Mouse (Mus musculus) subcutaneous adipose tissue, adult 2 months (tissue): ENCODE data around the gene Gm20441. TPM values are rescaled to one million over a fixed set of nuclear protein-coding genes. Genes with fewer than 3 reads are reported as not detected.

Experiments used
- polyA plus RNA-seq: library from polyadenylated mRNA; depleted of rRNA; stranded (reverse); fragments of >200 nt; gene quantifications from 2 replicates; pipeline ENCODE4 v1.2.3, GENCODE M21; 2012; ENCODE audit warnings: low replicate concordance; rRNA removed

The Gm20441 gene
- 0.21 and 0.37 TPM in 2 replicates for polyA plus RNA-seq

GRCm38 (mm10) chr10:75780769-75781578, at the start of gene Gm20441, which contains the start of gene Gstt3:
Gm20441 (minus strand) TSS chr10:75780954.
Gstt3 (minus strand) TSS chr10:75781414.

GRCm38 (mm10) chr10:75822443-75822842, 41.7 kb upstream of the Gm20441 start, which contains the start of gene Gstt4:
Gstt4 (minus strand) TSS chr10:75822543.

GRCm38 (mm10) chr10:75798176-75798696, 17.5 kb upstream of the Gm20441 start, which contains the start of gene Gstt1:
Gstt1 (minus strand) TSS chr10:75798584.

GRCm38 (mm10) chr10:75772795-75773664, 7.7 kb downstream of the Gm20441 start, which contains the start of gene Ddt:
Ddt (minus strand) TSS chr10:75773414.

GRCm38 (mm10) chr10:75763682-75764518, 16.9 kb downstream of the Gm20441 start, which contains the start of gene Cabin1:
Cabin1 (minus strand) TSS chr10:75764341.

Other genes starting within 250 kb of the Gm20441 start
- 0.19 and 1.6 TPM in 2 replicates for gene Lrrc75b, start 220.6 kb downstream of the Gm20441 start, polyA plus RNA-seq
- 0.26 and 2.4 TPM in 2 replicates for gene Ggt1, start 219.3 kb downstream of the Gm20441 start, polyA plus RNA-seq
- gene Ggt5, start 191.6 kb downstream of the Gm20441 start, polyA plus RNA-seq = 86.3 and 181 TPM in 2 replicates
- gene Susd2, start 136.9 kb downstream of the Gm20441 start, polyA plus RNA-seq = 10.9 and 26.2 TPM in 2 replicates
- 33.4 and 65.4 TPM in 2 replicates for gene Cabin1, start 16.6 kb downstream of the Gm20441 start, polyA plus RNA-seq
- gene Ddt, start 7.5 kb downstream of the Gm20441 start, polyA plus RNA-seq = 98.3 and 207 TPM in 2 replicates
- gene Gstt3, start 460 bp upstream of the Gm20441 start, polyA plus RNA-seq = 27.3 and 28.0 TPM in 2 replicates
- gene Gstt1, start 17.6 kb upstream of the Gm20441 start, polyA plus RNA-seq = 113 and 180 TPM in 2 replicates
- 0.17 TPM in 1 of 2 replicates, not detected in the other for gene Gstt4, start 41.6 kb upstream of the Gm20441 start, polyA plus RNA-seq
- gene Gstt2, start 56.5 kb upstream of the Gm20441 start, polyA plus RNA-seq = 163 and 231 TPM in 2 replicates
- gene Mif, start 79.3 kb upstream of the Gm20441 start, polyA plus RNA-seq = 463 and 1,518 TPM in 2 replicates
- gene Derl3, start 112.5 kb upstream of the Gm20441 start, polyA plus RNA-seq = 5.6 and 9.5 TPM in 2 replicates
- gene Smarcb1, start 140.7 kb upstream of the Gm20441 start, polyA plus RNA-seq = 49.5 and 67.8 TPM in 2 replicates
- 285 and 313 TPM in 2 replicates for gene Chchd10, start 152.2 kb upstream of the Gm20441 start, polyA plus RNA-seq
- 59.5 and 159 TPM in 2 replicates for gene Mmp11, start 155.5 kb upstream of the Gm20441 start, polyA plus RNA-seq
- 0.54 and 0.87 TPM in 2 replicates for gene Gm867, start 159.7 kb upstream of the Gm20441 start, polyA plus RNA-seq
- 0.40 and 1.9 TPM in 2 replicates for gene Vpreb3, start 162.1 kb upstream of the Gm20441 start, polyA plus RNA-seq
- gene Gm5134, start 173.6 kb upstream of the Gm20441 start, polyA plus RNA-seq = 0.10 TPM in 1 of 2 replicates, not detected in the other